Mouse (Mus musculus) C3H10T1/2 (cell line): ENCODE data around the gene Scgb1b2. TPM values are rescaled to one million over a fixed set of nuclear protein-coding genes. Genes with fewer than 3 reads are reported as not detected.

Experiments
- polyA plus RNA-seq, 2 experiments: library from polyadenylated mRNA; unstranded; fragments of >200 nt; fragmentation: generic; extraction: Trizol; gene quantifications; one replicate each; pipeline ENCODE4 v1.2.1; 2012; ENCODE audit warnings: missing spikeins in 2 of 2

Gene Scgb1b2
- polyA plus RNA-seq, result not detected

GRCm38 (mm10) chr7:31291721-31292120 lies at the start of gene Scgb1b2:
Gene Scgb1b2 (minus strand): TSS chr7:31291821.

DNA sequence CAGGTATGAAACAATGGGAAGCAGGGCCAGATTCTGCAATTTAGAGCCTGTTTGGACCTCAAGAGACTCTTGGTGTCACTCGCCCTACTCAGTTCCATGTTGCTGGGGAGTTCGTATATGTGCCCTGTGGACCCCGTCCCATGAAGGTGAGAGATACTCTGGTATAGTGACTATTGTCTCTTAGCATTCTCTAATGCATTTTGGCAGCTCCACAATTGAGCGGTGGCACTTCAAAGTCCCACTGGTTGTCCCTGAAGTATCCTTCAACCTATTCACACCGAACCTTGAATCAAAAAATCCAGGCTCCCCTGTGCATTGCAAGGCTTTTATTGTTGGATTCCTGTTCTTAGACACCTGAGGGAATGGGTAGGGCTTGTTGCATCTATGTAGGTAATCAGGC lies 1.4 kb downstream of the Scgb1b2 start, which contains the start of gene Scgb2b2:
Gene Scgb2b2 (plus strand): TSS at position 301 of the 400 bp plus-strand sequence.

Other genes with a start within 250 kb of the Scgb1b2 start
- 100 to 1,000 TPM; 125 to 479 TPM for gene Fxyd5, start 249.3 kb downstream of the Scgb1b2 start, polyA plus RNA-seq
- gene Fxyd7, start 240.4 kb downstream of the Scgb1b2 start, polyA plus RNA-seq, result 1 to 10 TPM in 1 of 2 experiments, under 1 TPM in 1; 0.15 to 3.2 TPM
- 100 to 1,000 TPM in 1 of 2 experiments, 1 to 10 TPM in 1; 1.7 to 401 TPM for gene Fxyd1, start 234.6 kb downstream of the Scgb1b2 start, polyA plus RNA-seq
- gene Lgi4, start 232.5 kb downstream of the Scgb1b2 start, polyA plus RNA-seq, result 1 to 10 TPM in 1 of 2 experiments, under 1 TPM in 1; 0.30 to 7.8 TPM
- 1 to 10 TPM in 1 of 2 experiments, under 1 TPM in 1; 0.46 to 5.8 TPM for gene Fxyd3, start 215.1 kb downstream of the Scgb1b2 start, polyA plus RNA-seq
- under 1 TPM; 0.07 to 0.81 TPM for gene Hpn, start 176.5 kb downstream of the Scgb1b2 start, polyA plus RNA-seq
- gene Scn1b, start 164.8 kb downstream of the Scgb1b2 start, polyA plus RNA-seq, result 10 to 100 TPM; 16.2 to 38.9 TPM
- gene Gramd1a, start 135.9 kb downstream of the Scgb1b2 start, polyA plus RNA-seq, result 10 to 100 TPM; 10.9 to 53.2 TPM
- gene Scgb2b2, start 1.3 kb downstream of the Scgb1b2 start, polyA plus RNA-seq, result not detected
- not detected for gene Scgb2b3, start 70.3 kb upstream of the Scgb1b2 start, polyA plus RNA-seq
- not detected for gene Scgb1b3, start 83.8 kb upstream of the Scgb1b2 start, polyA plus RNA-seq